7 mouse cellular contexts compared by ENCODE assay signal in genomic region chr6:42349006-42349425, GRCm38 (mm10). TPM values are rescaled to one million over a fixed set of nuclear protein-coding genes. Genes with fewer than 3 reads are reported as not detected.
DNase-seq lines count a peak whose midpoint lies in the region; ATAC-seq and TF ChIP-seq lines count a peak whose summit lies in the region.

No protein-coding gene starts in this region.

- H3K9me3 ChIP-seq in hindbrain, embryonic 16.5 days (ENCODE audit: control insufficient read depth, low read length), result no peaks in the 10 kb centered on the region

- H3K36me3 ChIP-seq in hindbrain, embryonic 16.5 days (ENCODE audit: control insufficient read depth, insufficient read depth, low read length), result 0 out of 2 replicates have a peak, but pooled peaks cover 2% of the 10 kb centered on the region
- peaks cover 13% of the 10 kb centered on the region for H3K36me3 ChIP-seq in small intestine, adult 2 months (ENCODE audit: control insufficient read depth, insufficient read depth, low read length)

- peak; percentile 87 to 95 for DNase-seq in adrenal gland, adult (ENCODE audit: inconsistent age in 2 of 2, low spot score in 1 of 2)
- DNase-seq in cerebellum, postnatal 25 days, result peak; percentile 84 to 88
- DNase-seq in gastrocnemius, adult 2 months, result peak; percentile 86
- peak; percentile 48 to 75 for DNase-seq in left cerebral cortex, postnatal 10 days (ENCODE audit: extremely low spot score in 1 of 2, low spot score in 2 of 2)

- under 1% methylated on average over 11 of the region's 11 CpGs for WGBS in hindbrain, embryonic 16.5 days
- WGBS in small intestine, adult 2 months, result under 1% methylated on average over 11 of the region's 11 CpGs

- peak overlapping the region; percentile 94 for H3K9ac ChIP-seq in hindbrain, embryonic 16.5 days (ENCODE audit: low read depth, low read length)

- H3K4me3 ChIP-seq in gastrocnemius, adult 2 months, result peak overlapping the region; percentile 90
- H3K4me3 ChIP-seq in hindbrain, embryonic 16.5 days (ENCODE audit: low read length), result peak overlapping the region; percentile 91
- H3K4me3 ChIP-seq in small intestine, adult 2 months (ENCODE audit: low read depth, low read length), result peak overlapping the region; percentile 79

- no peaks in the 10 kb centered on the region for H3K27me3 ChIP-seq in hindbrain, embryonic 16.5 days (replicated peaks; ENCODE audit: control insufficient read depth, insufficient read depth, low read length)
- H3K27me3 ChIP-seq in small intestine, adult 2 months (ENCODE audit: control insufficient read depth, insufficient read depth, low read length), result no peaks in the 10 kb centered on the region

- TF ChIP-seq CTCF in gastrocnemius, adult 2 months (IDR thresholded peaks at IDR 0.05), result peak; percentile 83
- peak; percentile 74; the same call in 1 of the 2 replicates for TF ChIP-seq CTCF in small intestine, adult 2 months (IDR thresholded peaks at IDR 0.05; ENCODE audit: extremely low read depth, insufficient read length, insufficient replicate concordance, low read depth, low read length)

- H3K4me2 ChIP-seq in hindbrain, embryonic 16.5 days (ENCODE audit: low read length), result peak overlapping the region; percentile 88

- peak overlapping the region; percentile 97 for H3K27ac ChIP-seq in gastrocnemius, adult 2 months
- H3K27ac ChIP-seq in hindbrain, embryonic 16.5 days (ENCODE audit: low read depth, low read length), result peak overlapping the region; percentile 84
- H3K27ac ChIP-seq in small intestine, adult 2 months (ENCODE audit: insufficient read depth, low read depth, low read length), result peak overlapping the region; percentile 85

- intact Hi-C loops in gastrocnemius, adult 2 months (cut with DNase I), result loop anchor here (2.0 kb wide), 1 partner anchor 234 kb away; no protein-coding TSS in a partner anchor
- intact Hi-C loops in left cerebral cortex, postnatal 10 days (cut with DNase I), result no loop called here

- TF ChIP-seq POLR2A in small intestine, adult 2 months (IDR thresholded peaks at IDR 0.05; ENCODE audit: low read depth, low read length), result no peak; the same call in 1 of the 2 replicates

- peak; percentile 25 for ATAC-seq in hindbrain, embryonic 16.5 days
- ATAC-seq in megakaryocyte, adult 5-6 weeks (ENCODE audit: poor library complexity, severe bottlenecking), result peak; percentile 20; the same call in 1 of the 2 replicates

- H3K4me1 ChIP-seq in hindbrain, embryonic 16.5 days (ENCODE audit: control insufficient read depth, insufficient read depth, low read depth, low read length), result peaks cover 21% of the 10 kb centered on the region
- H3K4me1 ChIP-seq in small intestine, adult 2 months (ENCODE audit: control insufficient read depth, insufficient read depth, insufficient read length, low read length), result peaks cover 26% of the 10 kb centered on the region

RNA-seq across cellular contexts. Expression of gene Zyx, which starts 0.4 kb away (rescaled TPM):
- 10 to 100 TPM; 19.7 to 24.7 TPM for total RNA-seq in gastrocnemius, adult 2 months (2021)
- 52.4 and 69.7 TPM in 2 replicates for polyA plus RNA-seq in hindbrain, embryonic 16.5 days (2015; fragmentation: Nextera tagmentation; extraction: Ambion mirVana)
- 10 to 100 TPM; 55.8 to 57.6 TPM for total RNA-seq in left cerebral cortex, postnatal 10 days (2021)
- 411 and 420 TPM in 2 replicates for total RNA-seq in megakaryocyte, adult 5-6 weeks (2015)
- 117 and 131 TPM in 2 replicates for total RNA-seq in megakaryocyte, adult 5-6 weeks (2017)
- polyA plus RNA-seq in small intestine, adult 2 months (2012; rRNA removed), result 104 and 222 TPM in 2 replicates

RNA-seq across cellular contexts. Expression of gene Epha1, which starts 24.1 kb away (rescaled TPM):
- under 1 TPM in 1 of 2 experiments, not detected in 1; 0.10 TPM for total RNA-seq in gastrocnemius, adult 2 months (2021)
- 0.25 and 0.49 TPM in 2 replicates for polyA plus RNA-seq in hindbrain, embryonic 16.5 days (2015; fragmentation: Nextera tagmentation; extraction: Ambion mirVana)
- under 1 TPM; 0.22 to 0.26 TPM for total RNA-seq in left cerebral cortex, postnatal 10 days (2021)
- total RNA-seq in megakaryocyte, adult 5-6 weeks (2015), result not detected in 2 replicates
- not detected in 2 replicates for total RNA-seq in megakaryocyte, adult 5-6 weeks (2017)
- 28.8 and 64.8 TPM in 2 replicates for polyA plus RNA-seq in small intestine, adult 2 months (2012; rRNA removed)

RNA-seq across cellular contexts. Expression of gene Fam131b, which starts 24.6 kb away (rescaled TPM):
- total RNA-seq in gastrocnemius, adult 2 months (2021), result under 1 TPM; 0.33 to 0.45 TPM
- polyA plus RNA-seq in hindbrain, embryonic 16.5 days (2015; fragmentation: Nextera tagmentation; extraction: Ambion mirVana), result 7.2 and 7.3 TPM in 2 replicates
- total RNA-seq in left cerebral cortex, postnatal 10 days (2021), result 100 to 1,000 TPM; 123 to 133 TPM
- not detected in 2 replicates for total RNA-seq in megakaryocyte, adult 5-6 weeks (2015)
- not detected in 2 replicates for total RNA-seq in megakaryocyte, adult 5-6 weeks (2017)
- 0.10 and 0.19 TPM in 2 replicates for polyA plus RNA-seq in small intestine, adult 2 months (2012; rRNA removed)

RNA-seq across cellular contexts. Expression of gene Tas2r143, which starts 51.0 kb away (rescaled TPM):
- total RNA-seq in gastrocnemius, adult 2 months (2021), result not detected
- not detected in 2 replicates for polyA plus RNA-seq in hindbrain, embryonic 16.5 days (2015; fragmentation: Nextera tagmentation; extraction: Ambion mirVana)
- not detected for total RNA-seq in left cerebral cortex, postnatal 10 days (2021)
- 0.39 and 1.6 TPM in 2 replicates for total RNA-seq in megakaryocyte, adult 5-6 weeks (2015)
- total RNA-seq in megakaryocyte, adult 5-6 weeks (2017), result 1.5 TPM in 1 of 2 replicates, not detected in the other
- not detected in 2 replicates for polyA plus RNA-seq in small intestine, adult 2 months (2012; rRNA removed)

RNA-seq across cellular contexts. Expression of gene Tas2r135, which starts 56.2 kb away (rescaled TPM):
- total RNA-seq in gastrocnemius, adult 2 months (2021), result not detected
- not detected in 2 replicates for polyA plus RNA-seq in hindbrain, embryonic 16.5 days (2015; fragmentation: Nextera tagmentation; extraction: Ambion mirVana)
- total RNA-seq in left cerebral cortex, postnatal 10 days (2021), result not detected
- total RNA-seq in megakaryocyte, adult 5-6 weeks (2015), result 0.25 and 0.59 TPM in 2 replicates
- total RNA-seq in megakaryocyte, adult 5-6 weeks (2017), result not detected in 2 replicates
- polyA plus RNA-seq in small intestine, adult 2 months (2012; rRNA removed), result not detected in 2 replicates

Comparison
In these comparisons a context has a peak if more than half of its experiments do, and no peak if none do; other contexts are left out.
1. Peak in every context shown above with its lines: DNase-seq, ATAC-seq, H3K4me3 ChIP-seq and H3K27ac ChIP-seq.
2. RNA of gene Fam131b, which starts 24.6 kb away (total RNA-seq): 123 to 133 TPM in left cerebral cortex, postnatal 10 days; 0.33 to 0.45 TPM in gastrocnemius, adult 2 months and not detected in megakaryocyte, adult 5-6 weeks; every median in the first group is over 10 times any median in the second.